Mouse (Mus musculus) ES-E14 (cell line): Measurements from ENCODE around the gene Sfxn5. TPM values are rescaled to one million over a fixed set of nuclear protein-coding genes. Genes with fewer than 3 reads are reported as not detected.

Source experiments
- DNase-seq: peaks from one replicate; pipeline ENCODE4 v3.0.0-alpha.2; 2013; ENCODE audit warnings: low read depth, low spot score
- H3K27ac ChIP-seq: 2 replicates; pipeline ENCODE4 v1.5.1; 2012; ENCODE audit warnings: low read depth, mild to moderate bottlenecking, low read length, moderate library complexity, mixed read lengths; ENCODE audit not compliant: poor library complexity, insufficient read depth, severe bottlenecking
- H3K36me3 ChIP-seq: 2 replicates; pipeline ENCODE4 v1.6.1; 2012; ENCODE audit warnings: mild to moderate bottlenecking, low read length, moderate library complexity, mixed read lengths; ENCODE audit not compliant: control insufficient read depth, poor library complexity, insufficient read depth, severe bottlenecking
- H3K4me1 ChIP-seq, 2 experiments: fragments of 150-350 bp in 1 of 2; sonication (generic) in 1 of 2; 2 replicates each; pipeline ENCODE4 v1.6.1; 2012; ENCODE audit warnings: low read length in 2 of 2, mild to moderate bottlenecking in 1 of 2, mixed read lengths in 1 of 2; ENCODE audit not compliant: control insufficient read depth in 2 of 2, insufficient read depth in 2 of 2, poor library complexity in 1 of 2
- H3K4me3 ChIP-seq, 2 experiments: fragments of 150-350 bp in 1 of 2; sonication (generic) in 1 of 2; 2 replicates each; pipeline ENCODE4 v1.5.1; 2012; ENCODE audit warnings: low read length in 2 of 2, low read depth in 1 of 2, mild to moderate bottlenecking in 1 of 2, mixed read lengths in 1 of 2; ENCODE audit not compliant: insufficient read depth in 1 of 2, poor library complexity in 1 of 2, severe bottlenecking in 1 of 2
- H3K9ac ChIP-seq: 2 replicates; pipeline ENCODE4 v1.6.1; 2012; ENCODE audit warnings: low read depth, mild to moderate bottlenecking, low read length, mixed read lengths; ENCODE audit not compliant: poor library complexity, insufficient read depth, severe bottlenecking
- H3K9me3 ChIP-seq: fragments of 150-350 bp; sonication (generic); 2 replicates; pipeline ENCODE4 v1.6.1; 2012; ENCODE audit warnings: low read depth, mild to moderate bottlenecking, low read length; ENCODE audit not compliant: control insufficient read depth, insufficient read depth
- CHD2 ChIP-seq: IDR thresholded peaks from 2 replicates; pipeline ENCODE4 v1.6.1; 2014; ENCODE audit warnings: mild to moderate bottlenecking, low read depth, low read length, inconsistent platforms
- HCFC1 ChIP-seq: IDR thresholded peaks from 2 replicates; pipeline ENCODE4 v1.6.1; 2012; ENCODE audit warnings: low read length, inconsistent platforms, borderline replicate concordance; ENCODE audit not compliant: insufficient read depth
- MAFK ChIP-seq: IDR thresholded peaks from 2 replicates; pipeline ENCODE4 v1.6.1; 2014; ENCODE audit warnings: mild to moderate bottlenecking, low read depth, low read length, inconsistent platforms; ENCODE audit not compliant: insufficient read depth
- ZC3H11A ChIP-seq: IDR thresholded peaks from 2 replicates; pipeline ENCODE4 v1.6.1; 2012; ENCODE audit warnings: low read depth, mild to moderate bottlenecking, inconsistent platforms, low read length, borderline replicate concordance
- ZNF384 ChIP-seq: IDR thresholded peaks from 2 replicates; pipeline ENCODE4 v1.6.1; 2012; ENCODE audit warnings: low read depth, low read length, inconsistent platforms
- in situ Hi-C, 2 experiments: fragments of 600-800 bp; cut with MboI; formaldehyde crosslinking; loops; one replicate each; pipeline ENCODE4 v1.15.1; 2025; ENCODE audit warnings: low sequenced_read_pairs in 2 of 2, inconsistent platforms in 1 of 2; ENCODE audit not compliant: unreplicated experiment in 2 of 2
- total RNA-seq: library from RNA; depleted of rRNA; stranded (reverse); fragments of 300-350 nt; gene quantifications from 2 replicates; pipeline ENCODE4 v1.2.3, GENCODE M21; 2012

Gene Sfxn5
- total RNA-seq, 1 experiment: 4.9 TPM

DNA sequence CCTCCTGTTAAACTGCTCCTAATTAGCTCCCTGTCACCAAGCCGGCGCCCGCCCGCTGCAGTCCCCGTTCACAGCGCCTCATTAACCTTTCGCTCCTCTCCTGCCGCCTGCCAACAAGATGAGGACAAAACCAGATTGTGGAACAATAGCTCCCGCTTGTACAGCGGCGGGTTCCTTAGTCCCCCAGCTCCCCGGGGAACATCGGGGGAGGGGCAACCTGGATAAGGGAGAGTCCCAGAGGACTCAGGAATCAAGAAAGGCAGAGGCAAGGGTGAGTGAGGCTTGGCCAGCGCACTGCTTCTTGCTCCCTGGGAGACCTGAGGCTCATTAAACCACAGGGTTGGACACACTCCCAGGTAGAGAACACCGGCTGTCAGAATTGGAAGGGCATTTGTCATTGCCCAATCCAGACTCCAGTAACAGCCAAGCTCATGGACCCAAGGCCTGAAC lies 108.8 kb downstream of the Sfxn5 start:
- in situ Hi-C loops: no loop called here
- H3K36me3 ChIP-seq: no peaks in the 10 kb centered on the region
- H3K4me3 ChIP-seq: no peak overlapping the region
- no peak overlapping the region; the same call in 1 of the 2 replicates for H3K9ac ChIP-seq
- no peak for DNase-seq
- H3K27ac ChIP-seq: no peak overlapping the region
- no peak for TF ChIP-seq ZNF384
- peaks cover 7 to 31% of the 10 kb centered on the region in 2 experiments; a peak in 2 of 4 replicates for H3K4me1 ChIP-seq
- no peaks in the 10 kb centered on the region for H3K9me3 ChIP-seq

DNA sequence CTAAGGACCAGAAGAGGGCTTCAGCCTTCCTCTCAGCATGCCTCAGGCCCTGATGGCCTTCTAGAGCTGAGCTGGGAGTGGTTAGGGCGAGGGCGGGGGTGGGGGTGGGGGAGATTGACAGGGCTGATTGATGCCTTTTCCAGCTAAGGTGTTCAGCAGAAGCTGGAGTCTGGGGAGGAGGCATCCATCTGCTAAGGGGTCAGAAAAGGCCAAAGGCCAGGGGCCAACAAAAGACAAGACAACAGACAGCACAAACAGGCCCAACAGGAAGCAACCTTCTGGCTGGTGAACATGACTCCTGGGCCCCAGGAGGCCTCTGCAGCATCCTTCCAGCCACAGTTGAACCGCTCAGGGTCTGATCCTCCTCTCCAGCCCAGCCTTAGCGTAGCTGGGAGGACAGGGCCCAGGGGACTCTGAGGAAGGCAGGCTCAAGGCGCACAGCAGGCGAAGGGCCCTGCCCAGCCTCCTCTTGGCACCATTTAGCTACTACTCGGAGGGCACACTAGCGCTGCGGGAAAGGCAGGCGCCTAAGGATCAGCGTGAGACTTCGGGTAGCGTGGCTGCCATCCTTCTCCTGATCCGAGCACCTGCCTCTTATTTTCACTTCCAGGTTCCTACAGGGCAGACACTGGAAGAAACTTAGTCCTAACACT lies 109.6 kb downstream of the Sfxn5 start:
- no peak for TF ChIP-seq ZC3H11A
- TF ChIP-seq ZNF384: no peak
- no peak for TF ChIP-seq HCFC1
- no peak for TF ChIP-seq CHD2
- H3K27ac ChIP-seq: no peak overlapping the region
- H3K4me3 ChIP-seq: no peak overlapping the region; a peak in 1 of 4 replicates
- H3K4me1 ChIP-seq: peaks cover 7 to 33% of the 10 kb centered on the region in 2 experiments; a peak in 2 of 4 replicates
- H3K36me3 ChIP-seq: no peaks in the 10 kb centered on the region
- no peaks in the 10 kb centered on the region for H3K9me3 ChIP-seq
- in situ Hi-C loops: no loop called here
- DNase-seq: no peak
- H3K9ac ChIP-seq: no peak overlapping the region; the same call in 1 of the 2 replicates

DNA sequence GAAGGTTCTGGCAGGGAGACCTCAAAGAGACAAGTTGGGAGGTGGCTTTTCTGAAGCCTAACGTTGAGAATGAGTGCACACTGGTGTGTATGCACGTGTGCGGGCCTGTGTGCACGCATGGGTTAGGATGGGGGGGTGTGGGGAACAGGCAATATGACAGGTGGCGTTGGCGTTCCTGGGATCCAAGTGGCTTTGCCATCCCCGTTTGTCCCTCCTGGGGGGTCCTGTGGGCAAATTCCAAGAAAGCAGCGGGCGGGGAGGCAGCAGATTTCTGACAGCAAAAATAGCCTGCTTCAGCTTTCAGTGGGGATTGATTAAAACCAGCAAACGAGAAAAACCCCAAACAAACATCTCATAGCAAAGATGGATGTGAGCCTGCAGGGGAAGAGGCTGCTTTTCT lies 110.7 kb downstream of the Sfxn5 start:
- TF ChIP-seq HCFC1: no peak
- no peak for TF ChIP-seq CHD2
- TF ChIP-seq ZC3H11A: no peak
- TF ChIP-seq MAFK: no peak
- Histone ChIP-seq H3K9me3 (no peaks in the 10 kb centered on the region), H3K9ac (no peak overlapping the region), H3K36me3 (no peaks in the 10 kb centered on the region), H3K4me3 (no peak overlapping the region), H3K4me1 (peaks cover 7 to 33% of the 10 kb centered on the region in 2 experiments; a peak in 2 of 4 replicates), H3K27ac (no peak overlapping the region)
- in situ Hi-C loops: no loop called here
- no peak for DNase-seq

DNA sequence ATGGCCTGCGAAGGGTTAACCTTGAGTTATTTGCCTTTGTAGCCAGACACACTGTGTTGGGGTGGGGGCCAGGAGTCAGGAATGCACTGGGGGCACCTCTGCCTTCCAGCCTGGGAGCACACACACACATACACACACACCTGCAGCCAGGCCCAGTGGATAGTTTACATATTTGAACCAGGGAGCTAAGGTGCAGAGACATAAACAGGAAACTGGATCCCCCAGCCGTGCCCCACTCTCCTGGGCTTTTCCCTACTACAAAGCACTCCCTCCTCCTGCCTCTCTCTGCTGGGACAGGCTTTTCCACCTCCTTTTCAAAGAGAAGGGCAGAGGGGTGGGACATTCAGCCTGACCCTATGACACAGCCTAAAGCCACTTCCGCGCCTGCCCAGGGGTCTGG lies 112.3 kb downstream of the Sfxn5 start:
- Histone ChIP-seq H3K36me3 (no peaks in the 10 kb centered on the region), H3K27ac (no peak overlapping the region), H3K4me3 (no peak overlapping the region), H3K4me1 (peaks cover 7 to 33% of the 10 kb centered on the region in 2 experiments; a peak in 2 of 4 replicates), H3K9me3 (no peaks in the 10 kb centered on the region), H3K9ac (no peak overlapping the region)
- no peak for DNase-seq
- in situ Hi-C loops: no loop called here
- no peak for TF ChIP-seq MAFK
- no peak for TF ChIP-seq ZC3H11A
- no peak for TF ChIP-seq HCFC1
- TF ChIP-seq ZNF384: no peak
- TF ChIP-seq CHD2: no peak

DNA sequence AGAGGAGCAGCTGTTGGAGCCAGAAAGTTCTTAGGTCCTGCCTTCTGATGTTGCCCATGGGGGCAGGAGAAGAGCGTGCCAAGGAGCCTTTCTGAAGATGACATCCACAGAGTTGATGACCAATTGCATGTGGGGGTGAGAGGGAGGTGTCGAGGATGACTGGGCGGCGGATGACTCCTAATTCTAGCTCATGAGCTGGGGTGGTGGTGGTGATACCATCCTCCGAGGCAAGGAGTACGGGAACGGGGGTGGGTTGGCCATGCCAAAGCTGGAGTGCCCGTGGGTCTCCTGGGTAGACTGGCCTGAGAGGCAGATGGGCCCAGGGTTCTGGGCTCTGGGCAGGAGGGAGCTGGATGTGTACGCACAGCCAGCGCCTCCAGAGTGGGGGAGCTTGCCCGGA lies 113.5 kb downstream of the Sfxn5 start:
- in situ Hi-C loops: no loop called here
- no peak overlapping the region for H3K27ac ChIP-seq

More for the DNA sequence above, 113.5 kb downstream of the Sfxn5 start:
- Histone ChIP-seq H3K4me1 (peaks cover 4 to 29% of the 10 kb centered on the region in 2 experiments; a peak in 2 of 4 replicates), H3K4me3 (no peak overlapping the region), H3K9me3 (no peaks in the 10 kb centered on the region), H3K9ac (no peak overlapping the region), H3K36me3 (no peaks in the 10 kb centered on the region)
- no peak for DNase-seq
- TF ChIP-seq CHD2: no peak
- TF ChIP-seq MAFK: no peak
- no peak for TF ChIP-seq HCFC1
